Mouse (Mus musculus) embryonic fibroblast, embryonic 13.5 days (primary cell): ENCODE data around the gene Zfp983. TPM values are rescaled to one million over a fixed set of nuclear protein-coding genes. Genes with fewer than 3 reads are reported as not detected.

Experiments
- H3K27ac ChIP-seq: 2 replicates; pipeline ENCODE4 v1.5.1; 2012; ENCODE audit warnings: low read length, control low read depth, inconsistent platforms; ENCODE audit not compliant: insufficient read depth
- H3K4me1 ChIP-seq: 2 replicates; pipeline ENCODE4 v1.6.1; 2011; ENCODE audit warnings: low read length; ENCODE audit not compliant: control insufficient read depth, insufficient read depth
- H3K4me3 ChIP-seq: 2 replicates; pipeline ENCODE4 v1.5.1; 2011; ENCODE audit warnings: mild to moderate bottlenecking, control low read depth, low read length; ENCODE audit not compliant: insufficient read depth
- CTCF ChIP-seq: IDR thresholded peaks from 2 replicates; pipeline ENCODE4 v1.5.1; 2011; ENCODE audit warnings: mild to moderate bottlenecking, control low read depth, low read length, moderate library complexity, borderline replicate concordance; ENCODE audit not compliant: insufficient read depth
- POLR2A ChIP-seq: IDR thresholded peaks from 2 replicates; pipeline ENCODE4 v1.6.1; 2011; ENCODE audit warnings: low read depth, mild to moderate bottlenecking, control low read depth, low read length, moderate library complexity
- polyA plus RNA-seq: library from polyadenylated mRNA; stranded (reverse); fragments of >200 nt; gene quantifications from 2 replicates; pipeline ENCODE4 v1.2.4, GENCODE M21; 2011; ENCODE audit warnings: low read depth; ENCODE audit not compliant: missing spikeins, insufficient read length

The Zfp983 gene
- polyA plus RNA-seq, 1 experiment = 4.6 TPM

GRCm38 (mm10) chr17:21693342-21693741 is 42.9 kb downstream of the Zfp983 start:
- Histone ChIP-seq H3K27ac (no peak overlapping the region), H3K4me1 (no peaks in the 10 kb centered on the region), H3K4me3 (no peak overlapping the region)
- TF ChIP-seq POLR2A = no peak
- TF ChIP-seq CTCF = no peak

- TF ChIP-seq POLR2A (no peak), CTCF (no peak)
Measured at GRCm38 (mm10) chr17:21696073-21696472, 45.6 kb downstream of the Zfp983 start.

GRCm38 (mm10) chr17:21702281-21703240 is 52.1 kb downstream of the Zfp983 start:
- H3K27ac ChIP-seq = no peak overlapping the region
- H3K4me1 ChIP-seq = no peaks in the 10 kb centered on the region
- TF ChIP-seq CTCF (no peak), POLR2A (no peak)
- no peak overlapping the region for H3K4me3 ChIP-seq

More at GRCm38 (mm10) chr17:21696073-21696472, 45.6 kb downstream of the Zfp983 start:
- no peaks in the 10 kb centered on the region for H3K4me1 ChIP-seq
- H3K27ac ChIP-seq = no peak overlapping the region
- H3K4me3 ChIP-seq = no peak overlapping the region

DNA sequence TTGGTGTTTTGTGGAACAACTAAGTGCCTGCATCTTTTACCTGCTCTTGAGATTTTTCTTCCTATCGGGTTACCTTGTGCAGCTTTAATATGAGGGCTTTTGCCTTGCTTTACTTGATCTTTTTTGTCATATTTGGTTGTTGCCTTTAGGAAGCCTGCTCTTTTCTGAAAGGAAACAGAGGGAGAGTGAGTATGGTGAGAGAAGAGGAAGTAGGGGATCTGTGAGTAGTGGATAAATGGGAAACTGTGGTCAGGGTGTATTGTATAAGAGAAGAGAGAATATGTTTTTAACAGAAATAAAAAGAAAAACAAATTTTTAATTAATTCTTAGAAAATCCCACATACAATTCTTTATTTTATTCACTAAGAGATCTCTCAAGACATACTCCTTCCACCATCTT is 53.0 kb downstream of the Zfp983 start:
- TF ChIP-seq CTCF = no peak
- no peak for TF ChIP-seq POLR2A
- Histone ChIP-seq H3K4me3 (no peak overlapping the region), H3K27ac (no peak overlapping the region), H3K4me1 (no peaks in the 10 kb centered on the region)

GRCm38 (mm10) chr17:21707343-21707996 is 57.0 kb downstream of the Zfp983 start, which contains the start of gene Zfp760:
Gene Zfp760 (plus strand): TSS chr17:21707741.
- Histone ChIP-seq H3K27ac (peak within 1 kb of the TSS; percentile 67), H3K4me1 (0 out of 2 replicates have a peak, but pooled peaks cover 3% of the 10 kb centered on the region), H3K4me3 (peak within 1 kb of the TSS; percentile 93)
- peak; percentile 85 for TF ChIP-seq POLR2A
- TF ChIP-seq CTCF = no peak

- Histone ChIP-seq H3K4me3 (peak overlapping the region; percentile 93), H3K4me1 (0 out of 2 replicates have a peak, but pooled peaks cover 3% of the 10 kb centered on the region), H3K27ac (no peak overlapping the region; the same call in 1 of the 2 replicates)
- no peak for TF ChIP-seq POLR2A
Measured at GRCm38 (mm10) chr17:21708401-21708800, 58.0 kb downstream of the Zfp983 start.

Other genes with a start within 250 kb of the Zfp983 start
- 3.6 and 5.3 TPM in 2 replicates for gene Zfp54, start 227.4 kb upstream of the Zfp983 start, polyA plus RNA-seq
- gene Zfp51, start 200.2 kb upstream of the Zfp983 start, polyA plus RNA-seq = 10.7 and 14.5 TPM in 2 replicates
- 10.8 and 14.7 TPM in 2 replicates for gene Zfp53, start 161.6 kb upstream of the Zfp983 start, polyA plus RNA-seq
- 17.9 and 29.4 TPM in 2 replicates for gene Zfp52, start 115.1 kb upstream of the Zfp983 start, polyA plus RNA-seq
- gene Zfp948, start 83.6 kb upstream of the Zfp983 start, polyA plus RNA-seq = 23.9 and 28.2 TPM in 2 replicates
- gene Gm10226, start 41.2 kb downstream of the Zfp983 start, polyA plus RNA-seq = 4.2 and 10.9 TPM in 2 replicates
- 6.4 and 9.0 TPM in 2 replicates for gene Zfp760, start 57.1 kb downstream of the Zfp983 start, polyA plus RNA-seq
- gene Zfp229, start 80.2 kb downstream of the Zfp983 start, polyA plus RNA-seq = 7.1 and 9.9 TPM in 2 replicates
- gene Zfp820, start 195.1 kb downstream of the Zfp983 start, polyA plus RNA-seq = 5.3 and 7.6 TPM in 2 replicates